Mouse (Mus musculus) MEL (cell line): ENCODE measurements around the gene Rest.

ENCODE experiments used
- EP300 ChIP-seq, 2 experiments: IDR thresholded peaks; 2 replicates each; pipeline ENCODE4 v1.6.1; 2011; ENCODE audit warnings: improper control_type of control experiment in 2 of 2, low read length in 2 of 2, low read depth in 1 of 2, mild to moderate bottlenecking in 1 of 2
- HCFC1 ChIP-seq: IDR thresholded peaks from 2 replicates; pipeline ENCODE4 v1.6.1; 2012; ENCODE audit warnings: low read depth, mild to moderate bottlenecking, inconsistent platforms, low read length, improper control_type of control experiment, moderate library complexity
- MAZ ChIP-seq: IDR thresholded peaks from 2 replicates; pipeline ENCODE4 v1.6.1; 2012; ENCODE audit warnings: low read depth, mild to moderate bottlenecking, inconsistent platforms, low read length, improper control_type of control experiment
- USF1 ChIP-seq: IDR thresholded peaks from 2 replicates; pipeline ENCODE4 v1.6.1; 2014; ENCODE audit warnings: low read depth, mild to moderate bottlenecking, inconsistent platforms, low read length, improper control_type of control experiment, moderate library complexity
- USF2 ChIP-seq, 2 experiments: IDR thresholded peaks; 2 replicates each; pipeline ENCODE4 v1.6.1; 2011 to 2012; ENCODE audit warnings: improper control_type of control experiment in 2 of 2, low read length in 2 of 2, borderline replicate concordance in 1 of 2, inconsistent platforms in 1 of 2, low read depth in 1 of 2, mild to moderate bottlenecking in 1 of 2; ENCODE audit not compliant: insufficient read depth in 1 of 2

DNA sequence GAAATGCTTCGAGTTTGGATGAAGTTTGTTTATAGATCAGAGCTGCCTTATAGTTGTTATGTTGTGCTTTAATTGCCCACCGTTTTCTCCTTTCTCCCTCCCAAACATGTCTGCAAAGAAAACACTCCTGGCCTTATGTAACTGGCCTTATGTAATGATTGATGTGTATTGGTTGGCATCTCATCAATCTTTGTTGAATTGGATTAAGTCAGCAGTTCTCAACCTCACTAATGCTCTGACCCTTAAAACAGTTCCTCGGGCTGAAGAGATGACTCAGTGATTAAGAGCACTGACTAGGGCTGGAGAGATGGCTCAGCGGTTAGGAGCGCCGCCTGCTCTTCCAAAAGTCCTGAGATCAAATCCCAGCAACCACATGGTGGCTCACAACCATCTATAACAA lies 49.7 kb downstream of the Rest start:
- TF ChIP-seq USF2 (IDR thresholded peaks at IDR 0.05; ENCODE audit: borderline replicate concordance in 1 of 2, insufficient read depth in 1 of 2, low read depth in 1 of 2, low read length in 2 of 2) (no peak), USF1 (no peak), MAZ (no peak), EP300 (IDR thresholded peaks at IDR 0.05; ENCODE audit: low read depth in 1 of 2, low read length in 2 of 2) (no peak), HCFC1 (no peak)
